Mouse (Mus musculus) spleen, postnatal 14 days (tissue): ENCODE results near the gene St5.

Source experiments
- DNase-seq, 2 experiments: peaks; one replicate each; pipeline ENCODE4 v3.0.0; 2021 to 2022; ENCODE audit warnings: low spot score in 2 of 2

The St5 gene

GRCm38 (mm10) chr7:109703190-109704015 lies at the start of gene St5, which contains the start of gene Akip1:
TSS of gene St5 (minus strand) at chr7:109703605.
TSS of gene Akip1 (plus strand) at chr7:109703690.
- peak; percentile 96 to 98 for DNase-seq

- DNase-seq: peak; percentile 58 to 74
These were observed 48.9 kb upstream of the St5 start, which contains the start of gene Tmem9b for GRCm38 (mm10) chr7:109752008-109752925. TSS of gene Tmem9b (minus strand) at chr7:109752875.

- DNase-seq: no peak
These were observed 48.1 kb upstream of the St5 start for GRCm38 (mm10) chr7:109751427-109752007.

GRCm38 (mm10) chr7:109747747-109748146 lies 44.3 kb upstream of the St5 start:
- no peak for DNase-seq

- no peak for DNase-seq
These were observed 38.3 kb upstream of the St5 start for GRCm38 (mm10) chr7:109741703-109742102.

GRCm38 (mm10) chr7:109741060-109741459 lies 37.7 kb upstream of the St5 start:
- DNase-seq: no peak

- no peak for DNase-seq
These were observed 36.5 kb upstream of the St5 start for GRCm38 (mm10) chr7:109739822-109740370.

GRCm38 (mm10) chr7:109734806-109735205 lies 31.4 kb upstream of the St5 start:
- no peak for DNase-seq

- no peak for DNase-seq
These were observed 28.2 kb upstream of the St5 start, which contains the start of gene Ascl3 for GRCm38 (mm10) chr7:109731626-109732025. TSS of gene Ascl3 (minus strand) at chr7:109731726.

GRCm38 (mm10) chr7:109723697-109724096 lies 20.3 kb upstream of the St5 start, which contains the start of gene BC051019:
TSS of gene BC051019 (minus strand) at chr7:109723850.
- no peak for DNase-seq

GRCm38 (mm10) chr7:109723114-109723513 lies 19.7 kb upstream of the St5 start:
- DNase-seq: no peak

GRCm38 (mm10) chr7:109722618-109723017 lies 19.2 kb upstream of the St5 start:
- no peak for DNase-seq

- no peak for DNase-seq
These were observed 15.9 kb upstream of the St5 start for GRCm38 (mm10) chr7:109719286-109719685.

- no peak for DNase-seq
These were observed 10.1 kb upstream of the St5 start for GRCm38 (mm10) chr7:109713434-109713982.

- no peak for DNase-seq
These were observed 8.8 kb upstream of the St5 start for GRCm38 (mm10) chr7:109712198-109712597.

- no peak for DNase-seq
These were observed 6.7 kb upstream of the St5 start for GRCm38 (mm10) chr7:109710069-109710468.

GRCm38 (mm10) chr7:109708961-109709382 lies 5.6 kb upstream of the St5 start:
- DNase-seq: no peak

- peak in 1 of 2 experiments; percentile 35 for DNase-seq
These were observed 3.8 kb upstream of the St5 start for GRCm38 (mm10) chr7:109707023-109707785.

GRCm38 (mm10) chr7:109704461-109704860 lies 1.1 kb upstream of the St5 start:
- DNase-seq: no peak

GRCm38 (mm10) chr7:109704016-109704377 lies 592 bp upstream of the St5 start:
- no peak for DNase-seq
